Mouse (Mus musculus) adrenal gland, postnatal 10 days (tissue): ENCODE data around the gene Olfr1014. TPM values are rescaled to one million over a fixed set of nuclear protein-coding genes. Genes with fewer than 3 reads are reported as not detected.

Experiments used
- DNase-seq: peaks from one replicate; pipeline ENCODE4 v3.0.0; 2021; ENCODE audit warnings: mixed read lengths
- long read RNA-seq, 2 experiments: library from polyadenylated mRNA; stranded (forward); transcript quantifications; one replicate each; pipeline ENCODE4 v2.0.0; 2021
- total RNA-seq, 2 experiments: library from RNA; stranded (reverse); gene quantifications; 2 replicates each; pipeline ENCODE4 v1.2.3; 2021

Gene Olfr1014
- not detected for total RNA-seq
- long read RNA-seq, experiment 1 = 0 reads
- long read RNA-seq, experiment 2 = 0 reads

GRCm38 (mm10) chr2:85772413-85772812 lies at the start of gene Olfr1014:
Gene Olfr1014 (plus strand): TSS chr2:85772713.
- no peak for DNase-seq

- peak; percentile 22 for DNase-seq
These were observed 46.7 kb upstream of the Olfr1014 start for GRCm38 (mm10) chr2:85725793-85726192.

GRCm38 (mm10) chr2:85753822-85754221 lies 18.7 kb upstream of the Olfr1014 start:
- no peak for DNase-seq

- no peak for DNase-seq
These were observed 9.8 kb upstream of the Olfr1014 start, which contains the start of gene Olfr1012 for GRCm38 (mm10) chr2:85762666-85763065. Gene Olfr1012 (minus strand): TSS chr2:85762766.

DNA sequence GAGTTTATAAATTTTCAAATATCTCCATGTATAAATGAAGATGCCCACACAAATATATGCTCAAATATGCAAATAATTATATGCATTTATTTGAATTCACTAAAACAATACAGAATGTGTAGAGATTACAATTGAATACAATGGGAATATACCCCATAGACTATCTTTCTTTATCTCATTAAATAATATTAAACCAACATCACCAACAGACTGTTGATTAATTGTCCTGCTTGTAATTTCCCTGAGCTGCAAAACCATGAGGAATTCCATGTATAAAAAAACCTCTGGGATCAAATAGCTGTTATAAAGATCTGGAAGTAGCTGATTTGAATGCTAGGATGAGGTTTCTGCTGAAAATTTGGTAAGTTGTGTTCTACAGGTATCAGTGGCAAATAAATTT lies 5.7 kb upstream of the Olfr1014 start, which contains the start of gene Olfr1013:
Gene Olfr1013, plus strand, starts transcription at position 301 of the 400 bp plus-strand sequence.
- DNase-seq = no peak

GRCm38 (mm10) chr2:85781717-85782116 lies 9.2 kb downstream of the Olfr1014 start, which contains the start of gene Olfr1015:
Gene Olfr1015 (plus strand): TSS chr2:85782017.
- DNase-seq = no peak

- no peak for DNase-seq
These were observed 19.8 kb downstream of the Olfr1014 start for GRCm38 (mm10) chr2:85792331-85792730.

GRCm38 (mm10) chr2:85802444-85802843 lies 29.9 kb downstream of the Olfr1014 start, which contains the start of gene Olfr1016:
Gene Olfr1016 (minus strand): TSS chr2:85802544.
- DNase-seq = no peak

DNA sequence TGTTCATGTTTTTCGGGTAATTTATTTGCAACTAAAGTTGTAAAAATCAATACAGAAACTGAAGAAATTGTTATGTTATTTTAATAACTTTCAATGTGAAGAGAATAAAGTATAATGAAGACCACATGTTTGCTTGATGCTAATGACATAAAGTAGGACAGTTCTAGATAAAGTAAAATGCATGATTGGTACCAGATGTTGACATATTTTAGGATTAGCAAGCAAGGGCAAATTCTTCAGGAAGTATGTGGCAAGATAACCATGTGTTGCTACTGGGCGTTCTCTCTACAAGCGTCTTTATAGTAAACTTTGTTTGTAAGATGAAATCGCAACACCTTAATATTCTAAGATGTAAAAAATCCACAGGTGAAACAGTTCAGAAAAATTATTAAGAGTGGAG lies 32.0 kb downstream of the Olfr1014 start:
- no peak for DNase-seq

DNA sequence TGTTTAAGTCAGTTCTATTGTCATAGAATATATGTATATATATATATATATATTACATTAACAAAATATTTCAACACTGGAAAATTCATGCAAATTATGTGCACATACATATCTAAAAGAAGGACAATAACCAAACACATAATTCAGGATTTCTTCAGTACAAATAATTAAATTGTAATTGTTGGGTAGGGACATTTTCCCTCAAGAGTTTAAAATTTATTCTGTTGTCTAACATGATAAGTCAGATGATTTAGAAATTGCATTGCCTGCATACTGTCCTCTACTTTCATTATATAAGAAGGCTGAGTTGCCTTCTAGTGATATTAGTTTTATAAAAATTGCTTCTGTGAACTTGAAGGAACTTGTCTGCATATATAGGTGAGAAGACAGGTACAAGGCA lies 45.7 kb downstream of the Olfr1014 start, which contains the start of gene Olfr1018:
Gene Olfr1018, plus strand, starts transcription at position 301 of the 400 bp plus-strand sequence.
- DNase-seq = no peak

Other genes starting within 250 kb of the Olfr1014 start
- under 1 TPM in 1 of 2 experiments, not detected in 1; 0.36 TPM for gene Olfr996, start 193.5 kb upstream of the Olfr1014 start, total RNA-seq
- not detected for gene Olfr998, start 183.8 kb upstream of the Olfr1014 start, total RNA-seq
- gene Olfr1000, start 160.8 kb upstream of the Olfr1014 start, total RNA-seq = not detected
- gene Olfr1002, start 122.0 kb upstream of the Olfr1014 start, total RNA-seq = not detected
- not detected for gene Olfr154, start 108.3 kb upstream of the Olfr1014 start, total RNA-seq
- gene Olfr1006, start 93.9 kb upstream of the Olfr1014 start, total RNA-seq = not detected
- gene Olfr1008, start 83.3 kb upstream of the Olfr1014 start, total RNA-seq = not detected
- under 1 TPM in 1 of 2 experiments, not detected in 1; 0.24 TPM for gene Olfr1009, start 57.3 kb upstream of the Olfr1014 start, total RNA-seq
- not detected for gene Olfr1012, start 9.9 kb upstream of the Olfr1014 start, total RNA-seq
- gene Olfr1013, start 5.6 kb upstream of the Olfr1014 start, total RNA-seq = under 1 TPM; 0.12 to 0.15 TPM
- gene Olfr1015, start 9.3 kb downstream of the Olfr1014 start, total RNA-seq = not detected
- gene Olfr1016, start 29.8 kb downstream of the Olfr1014 start, total RNA-seq = not detected
- gene Olfr1018, start 45.8 kb downstream of the Olfr1014 start, total RNA-seq = not detected
- not detected for gene Olfr1019, start 72.8 kb downstream of the Olfr1014 start, total RNA-seq
- gene Olfr1020, start 74.3 kb downstream of the Olfr1014 start, total RNA-seq = not detected
- gene Olfr1022, start 95.9 kb downstream of the Olfr1014 start, total RNA-seq = not detected
- gene Olfr1023, start 112.9 kb downstream of the Olfr1014 start, total RNA-seq = not detected
- not detected for gene Olfr1024, start 132.3 kb downstream of the Olfr1014 start, total RNA-seq
- not detected for gene Olfr1025-ps1, start 142.5 kb downstream of the Olfr1014 start, total RNA-seq
- not detected for gene Olfr1026, start 148.8 kb downstream of the Olfr1014 start, total RNA-seq
- gene Olfr1028, start 177.7 kb downstream of the Olfr1014 start, total RNA-seq = not detected
- gene Olfr1029, start 201.2 kb downstream of the Olfr1014 start, total RNA-seq = not detected
- not detected for gene Olfr1030, start 206.6 kb downstream of the Olfr1014 start, total RNA-seq
- gene Olfr1031, start 217.6 kb downstream of the Olfr1014 start, total RNA-seq = not detected
- gene Olfr1032, start 232.8 kb downstream of the Olfr1014 start, total RNA-seq = not detected
- gene Olfr1033, start 247.9 kb downstream of the Olfr1014 start, total RNA-seq = 1 to 10 TPM; 2.8 to 3.9 TPM